Mouse (Mus musculus) forebrain, embryonic 14.5 days (tissue): ENCODE data around the gene Ddx19b. TPM values are rescaled to one million over a fixed set of nuclear protein-coding genes. Genes with fewer than 3 reads are reported as not detected.

Experiments used
- microRNA-seq: library from miRNA; unstranded; fragments of <30 nt; microRNA quantifications from one replicate; pipeline ENCODE4, GENCODE M21; 2016
- polyA plus RNA-seq: library from polyadenylated mRNA; unstranded; fragments of >200 nt; fragmentation: Nextera tagmentation; extraction: Ambion mirVana; gene quantifications from 2 replicates; pipeline ENCODE4 v1.2.1, GENCODE M21; 2014

Ddx19b gene
- polyA plus RNA-seq, 1 experiment from 2014 or later, result 7.2 TPM

Small RNA genes within 50 kb of the gene (microRNA-seq; reads per million reads assigned to microRNA genes)
- gene Gm24103 (not detected), gene Mir3473d (0.40 reads per million)

Other genes with a start within 250 kb of the Ddx19b start
- 2.2 and 4.2 TPM in 2 replicates for gene Il34, start 225.8 kb downstream of the Ddx19b start, polyA plus RNA-seq
- 56.1 and 61.5 TPM in 2 replicates for gene Cog4, start 185.2 kb downstream of the Ddx19b start, polyA plus RNA-seq
- 98.5 and 111 TPM in 2 replicates for gene Sf3b3, start 185.0 kb downstream of the Ddx19b start, polyA plus RNA-seq
- gene Fuk, start 129.3 kb downstream of the Ddx19b start, polyA plus RNA-seq, result 5.5 and 5.7 TPM in 2 replicates
- 12.5 and 16.1 TPM in 2 replicates for gene St3gal2, start 111.8 kb downstream of the Ddx19b start, polyA plus RNA-seq
- 15.8 and 16.7 TPM in 2 replicates for gene Ddx19a, start 34.0 kb downstream of the Ddx19b start, polyA plus RNA-seq
- 61.8 and 64.7 TPM in 2 replicates for gene Aars, start 1.4 kb upstream of the Ddx19b start, polyA plus RNA-seq
- gene Exosc6, start 24.6 kb upstream of the Ddx19b start, polyA plus RNA-seq, result not detected in 2 replicates
- gene Clec18a, start 60.7 kb upstream of the Ddx19b start, polyA plus RNA-seq, result 0.42 and 0.61 TPM in 2 replicates
- gene Pdpr, start 62.9 kb upstream of the Ddx19b start, polyA plus RNA-seq, result 6.7 and 7.7 TPM in 2 replicates
- gene Glg1, start 227.5 kb upstream of the Ddx19b start, polyA plus RNA-seq, result 65.2 and 66.1 TPM in 2 replicates